Mouse (Mus musculus): ENCODE measurements around the gene Washc3.

DNA sequence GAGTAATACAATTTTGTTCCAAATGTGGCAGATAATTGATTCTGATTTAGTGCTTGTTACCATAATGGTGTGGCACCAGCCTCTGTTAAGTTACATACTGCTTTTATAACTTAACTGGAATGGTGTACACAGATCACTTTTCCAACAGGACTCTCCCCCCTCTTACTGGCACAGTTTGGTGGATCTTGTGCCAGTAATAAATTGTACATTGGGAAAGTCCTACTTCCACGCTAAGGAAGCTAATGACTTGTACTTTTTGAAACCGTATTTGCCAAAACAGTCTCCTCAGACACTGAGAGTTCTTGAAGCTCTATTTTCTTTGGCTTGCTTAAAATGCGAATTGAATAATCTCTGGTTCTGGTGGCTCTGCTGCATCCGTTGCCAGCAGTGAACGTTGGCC is 24.5 kb downstream of the Washc3 start:
- no peak for TF ChIP-seq CTCF (IDR thresholded peaks at IDR 0.05; ENCODE audit: low read depth, low read length)
- TF ChIP-seq TAL1 (conservative IDR thresholded peaks at IDR 0.05; ENCODE audit: low read depth, low read length) = no peak
- TF ChIP-seq POLR2AphosphoS5 (IDR thresholded peaks at IDR 0.05; ENCODE audit: insufficient replicate concordance, low read depth, low read length) = no peak
- no peak for TF ChIP-seq GATA1 (IDR thresholded peaks at IDR 0.05; ENCODE audit: borderline replicate concordance, low read length)
